Mouse (Mus musculus) forebrain, postnatal 0 days (tissue): ENCODE measurements at regions not wholly inside any gene's neighbourhood (a gene's known extent, or its start where the extent isn't known, plus 50 kb on each side); places are given as distances from the start of the nearest gene placed in this dataset.
A peak's percentile ranks its signal among the peaks of the same experiment; 100 is the strongest.

Source experiments
- ATAC-seq: fragments of 200-750 bp; cut with Nextera tagmentation; 2 replicates; pipeline ENCODE4 v1.8.0; 2017; ENCODE audit warnings: mild to moderate bottlenecking, moderate library complexity
- DNase-seq: peaks from one replicate; pipeline ENCODE4 v3.0.0-alpha.2; 2015
- H3K27ac ChIP-seq: fragments of 300-500 bp; sonication (generic); 2 replicates; pipeline ENCODE4 v1.5.1; 2014; ENCODE audit warnings: low read depth, mild to moderate bottlenecking, antibody characterized with exemption, low read length, moderate library complexity, mixed read lengths
- H3K27me3 ChIP-seq: fragments of 300-500 bp; sonication (generic); 2 replicates; pipeline ENCODE4 v1.6.1; 2014; ENCODE audit warnings: mild to moderate bottlenecking, low read length, mixed read lengths; ENCODE audit not compliant: insufficient read depth
- H3K36me3 ChIP-seq: fragments of 300-500 bp; sonication (generic); 2 replicates; pipeline ENCODE4 v1.6.1; 2014; ENCODE audit warnings: mild to moderate bottlenecking, moderate library complexity; ENCODE audit not compliant: insufficient read depth
- H3K4me1 ChIP-seq: fragments of 300-500 bp; sonication (generic); 2 replicates; pipeline ENCODE4 v1.6.1; 2014; ENCODE audit warnings: antibody characterized with exemption; ENCODE audit not compliant: insufficient read depth
- H3K4me2 ChIP-seq: fragments of 300-500 bp; sonication (generic); 2 replicates; pipeline ENCODE4 v1.6.1; 2014; ENCODE audit warnings: low read depth, mild to moderate bottlenecking, moderate library complexity
- H3K4me3 ChIP-seq: fragments of 300-500 bp; sonication (generic); 2 replicates; pipeline ENCODE4 v1.5.1; 2014; ENCODE audit warnings: low read depth, low read length, mixed read lengths
- H3K9ac ChIP-seq: fragments of 300-500 bp; sonication (generic); 2 replicates; pipeline ENCODE4 v1.6.1; 2014; ENCODE audit warnings: mild to moderate bottlenecking
- H3K9me3 ChIP-seq: fragments of 300-500 bp; sonication (generic); 2 replicates; pipeline ENCODE4 v1.6.1; 2016; ENCODE audit warnings: low read length
- CTCF ChIP-seq: sonication (generic); IDR thresholded peaks from 2 replicates; pipeline ENCODE4 v1.5.1; 2016; ENCODE audit warnings: antibody characterized with exemption, control low read depth, low read depth
- WGBS: fragments of 180-500 bp; shearing (Covaris S2); extraction: QIAGEN DNeasy Blood & Tissue Kit; methylation state at CpG from one replicate; pipeline ENCODE4 v1.1.7; 2014; 5-methylcytosine and 5-hydroxymethylcytosine counted together

DNA sequence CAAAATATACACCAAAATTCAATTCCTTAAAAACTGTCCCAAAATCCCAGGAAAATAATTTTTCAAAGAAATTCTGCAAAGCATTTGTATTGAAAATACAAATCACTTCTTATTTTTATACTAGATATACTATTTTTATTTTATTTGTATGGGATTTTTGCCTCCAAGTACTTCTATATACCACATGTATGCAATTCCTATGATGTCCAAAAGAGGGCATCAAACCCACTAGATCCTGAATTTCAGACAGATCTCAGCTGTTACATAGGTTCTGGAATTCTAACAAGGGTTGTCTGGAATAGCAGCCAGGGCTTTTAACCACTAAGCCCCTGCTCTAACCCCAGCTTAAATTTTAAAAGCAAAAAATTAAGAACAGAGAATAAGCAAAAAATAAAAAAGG lies 185.2 kb upstream of the Dgkb start:
- Histone ChIP-seq H3K36me3 (no peaks in the 10 kb centered on the region), H3K4me2 (no peak overlapping the region), H3K4me1 (no peaks in the 10 kb centered on the region), H3K27me3 (no peaks in the 10 kb centered on the region), H3K9ac (no peak overlapping the region), H3K4me3 (no peak overlapping the region), H3K27ac (no peak overlapping the region), H3K9me3 (no peaks in the 10 kb centered on the region)
- no peak for ATAC-seq
- TF ChIP-seq CTCF = peak; percentile 28; the same call in 1 of the 2 replicates
- no peak for DNase-seq

- H3K9me3 ChIP-seq = no peaks in the 10 kb centered on the region
- DNase-seq (no peak), ATAC-seq (0 out of 2 replicates have a peak, but pooled peaks have one; percentile 47)
- H3K4me1 ChIP-seq = no peaks in the 10 kb centered on the region
- no peaks in the 10 kb centered on the region for H3K36me3 ChIP-seq
- no peak overlapping the region for H3K4me3 ChIP-seq
- H3K27ac ChIP-seq = no peak overlapping the region
- TF ChIP-seq CTCF = no peak
- no peak overlapping the region for H3K9ac ChIP-seq
- no peaks in the 10 kb centered on the region for H3K27me3 ChIP-seq
- WGBS = 59% methylated on average over 4 of the region's 4 CpGs
- H3K4me2 ChIP-seq = no peak overlapping the region
Measured at GRCm38 (mm10) chr12:37633286-37633685, 184.2 kb upstream of the Dgkb start.

DNA sequence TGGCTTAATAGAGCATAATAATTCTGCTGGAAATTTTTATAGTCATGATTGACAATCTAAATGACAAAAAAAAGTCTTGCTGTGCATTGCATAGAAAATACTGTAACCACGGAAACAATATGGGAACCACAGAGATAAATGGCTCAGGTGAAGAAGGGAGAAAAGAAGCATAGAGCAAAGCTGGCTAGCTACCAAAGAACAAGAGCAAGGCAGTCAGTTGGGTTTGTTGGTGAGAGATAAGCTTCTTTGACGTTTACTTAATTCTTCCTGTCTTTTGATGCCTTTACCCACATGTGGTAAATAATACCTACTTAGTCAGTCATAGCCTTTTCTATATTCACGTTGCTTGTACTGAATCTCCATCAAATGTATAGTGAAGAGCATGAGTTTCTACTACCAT lies 171.3 kb upstream of the Dgkb start:
- Histone ChIP-seq H3K27me3 (no peaks in the 10 kb centered on the region), H3K9ac (no peak overlapping the region), H3K9me3 (no peaks in the 10 kb centered on the region), H3K36me3 (no peaks in the 10 kb centered on the region), H3K4me1 (no peaks in the 10 kb centered on the region), H3K4me2 (no peak overlapping the region), H3K4me3 (no peak overlapping the region), H3K27ac (no peak overlapping the region)
- 61% methylated on average over 3 of the region's 3 CpGs for WGBS
- no peak for ATAC-seq
- peak; percentile 3 for DNase-seq
- no peak for TF ChIP-seq CTCF

DNA sequence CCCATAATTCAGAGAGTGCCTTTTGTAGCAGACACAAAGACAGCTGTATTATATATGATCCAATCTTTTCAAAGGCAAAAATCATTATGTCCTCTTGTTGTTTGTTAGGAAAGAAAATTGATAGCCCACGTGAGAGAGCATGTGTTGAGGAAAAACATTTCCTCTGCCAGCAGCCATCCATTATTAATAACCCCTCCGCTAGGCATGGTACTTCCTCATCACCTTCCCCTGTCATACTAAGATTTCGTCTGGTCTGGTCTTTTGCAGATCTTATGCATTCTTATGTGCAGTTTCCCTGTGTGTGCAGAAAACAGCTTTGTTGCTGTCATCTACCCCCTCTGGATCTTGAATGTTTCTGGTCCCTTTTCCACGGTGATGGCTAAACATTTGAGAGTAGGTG lies 164.2 kb upstream of the Dgkb start:
- Histone ChIP-seq H3K9ac (no peak overlapping the region), H3K4me2 (no peak overlapping the region), H3K27me3 (no peaks in the 10 kb centered on the region), H3K27ac (no peak overlapping the region), H3K4me3 (no peak overlapping the region), H3K9me3 (no peaks in the 10 kb centered on the region), H3K4me1 (no peaks in the 10 kb centered on the region), H3K36me3 (no peaks in the 10 kb centered on the region)
- ATAC-seq (no peak), DNase-seq (no peak)
- WGBS = 58% methylated on average over 4 of the region's 4 CpGs
- no peak for TF ChIP-seq CTCF

GRCm38 (mm10) chr12:37654256-37654655 lies 163.3 kb upstream of the Dgkb start:
- ATAC-seq (no peak), DNase-seq (no peak)
- H3K36me3 ChIP-seq = no peaks in the 10 kb centered on the region
- no peak overlapping the region for H3K9ac ChIP-seq
- no peak overlapping the region for H3K4me2 ChIP-seq
- H3K4me3 ChIP-seq = no peak overlapping the region
- no peaks in the 10 kb centered on the region for H3K9me3 ChIP-seq
- H3K4me1 ChIP-seq = no peaks in the 10 kb centered on the region
- TF ChIP-seq CTCF = no peak
- no peaks in the 10 kb centered on the region for H3K27me3 ChIP-seq
- H3K27ac ChIP-seq = no peak overlapping the region

GRCm38 (mm10) chr12:37660016-37660415 lies 157.5 kb upstream of the Dgkb start:
- Histone ChIP-seq H3K4me1 (no peaks in the 10 kb centered on the region), H3K27ac (no peak overlapping the region), H3K4me3 (no peak overlapping the region), H3K9ac (no peak overlapping the region), H3K4me2 (no peak overlapping the region), H3K36me3 (no peaks in the 10 kb centered on the region), H3K9me3 (no peaks in the 10 kb centered on the region), H3K27me3 (no peaks in the 10 kb centered on the region)
- TF ChIP-seq CTCF = no peak
- no peak for DNase-seq
- ATAC-seq = no peak
- 40% methylated on average over 1 of the region's 1 CpGs for WGBS

- DNase-seq = no peak
- H3K27ac ChIP-seq = no peak overlapping the region
- H3K4me1 ChIP-seq = no peaks in the 10 kb centered on the region
- TF ChIP-seq CTCF = no peak
- no peak overlapping the region for H3K4me3 ChIP-seq
- H3K36me3 ChIP-seq = no peaks in the 10 kb centered on the region
- H3K4me2 ChIP-seq = no peak overlapping the region
- ATAC-seq = no peak
- no peaks in the 10 kb centered on the region for H3K27me3 ChIP-seq
- no peak overlapping the region for H3K9ac ChIP-seq
- no peaks in the 10 kb centered on the region for H3K9me3 ChIP-seq
Measured at GRCm38 (mm10) chr12:37682455-37683110, 134.9 kb upstream of the Dgkb start.
